Mouse (Mus musculus): Measurements from ENCODE around the gene Parp4.

DNA sequence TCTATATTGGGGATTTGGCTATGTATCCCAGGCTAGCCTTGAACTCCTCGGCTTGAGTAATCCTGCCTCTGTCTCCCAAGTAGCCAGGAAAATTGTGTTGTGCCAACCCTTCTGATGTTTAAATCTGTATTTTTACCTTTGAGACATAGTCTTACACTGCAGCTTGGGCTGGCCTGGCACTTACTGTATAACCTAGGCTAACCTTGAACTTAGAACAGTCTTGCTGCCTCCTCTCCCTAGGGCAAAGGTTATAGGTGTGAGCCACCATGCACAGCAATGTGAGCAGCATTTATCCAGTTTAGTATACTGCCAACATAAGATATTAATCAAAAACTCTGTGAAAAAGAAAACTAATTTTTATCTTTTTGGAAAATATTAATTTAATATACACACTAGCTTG lies 19.4 kb downstream of the Parp4 start:
- TF ChIP-seq CTCF (conservative IDR thresholded peaks at IDR 0.05; ENCODE audit: low read length): no peak
- no peak for TF ChIP-seq NANOG (IDR thresholded peaks at IDR 0.05; ENCODE audit: borderline replicate concordance, low read length)
